Mouse (Mus musculus) bone marrow, adult 2 months (tissue): ENCODE measurements around the gene Pllp.

Source experiments
- CTCF ChIP-seq: fragments of 200-500 bp; IDR thresholded peaks from 2 replicates; pipeline ENCODE4 v1.5.1; 2011; ENCODE audit warnings: low read length, control low read depth; ENCODE audit not compliant: control insufficient read depth, insufficient read depth
- POLR2A ChIP-seq: fragments of 200-500 bp; IDR thresholded peaks from 2 replicates; pipeline ENCODE4 v1.6.1; 2011; ENCODE audit warnings: low read depth, mild to moderate bottlenecking, control low read depth, low read length, borderline replicate concordance; ENCODE audit not compliant: control insufficient read depth

DNA sequence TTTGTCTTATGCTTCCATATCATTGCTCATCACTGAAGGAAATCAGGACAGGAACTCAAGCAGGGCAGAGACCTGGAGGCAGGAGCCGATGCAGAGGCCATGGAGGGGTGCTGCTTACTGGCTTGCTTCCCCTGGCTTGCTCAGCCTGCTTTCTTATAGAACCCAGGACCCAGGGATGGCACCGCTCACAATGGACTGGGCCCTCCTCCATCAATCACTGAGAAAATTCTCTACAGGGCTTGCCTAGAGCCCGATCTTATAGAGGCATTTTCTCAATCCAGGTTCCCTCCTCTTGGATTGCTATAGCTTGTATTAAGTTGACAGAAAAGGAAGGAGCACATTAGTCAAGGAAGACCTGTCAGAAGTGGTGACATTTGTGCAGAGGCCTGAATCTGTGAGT is 488 bp upstream of the Pllp start:
- TF ChIP-seq CTCF (no peak), POLR2A (no peak)
